Mouse (Mus musculus) stomach, postnatal 0 days (tissue): ENCODE data around the gene Acbd3. TPM values are rescaled to one million over a fixed set of nuclear protein-coding genes. Genes with fewer than 3 reads are reported as not detected.

Source experiments
- ATAC-seq: fragments of 200-750 bp; cut with Nextera tagmentation; 2 replicates; pipeline ENCODE4 v1.8.0; 2017; ENCODE audit not compliant: low FRiP score, low TSS enrichment
- DNase-seq: peaks from one replicate; pipeline ENCODE4 v3.0.0-alpha.2; 2016; ENCODE audit warnings: low spot score
- H3K27ac ChIP-seq: fragments of 300-500 bp; sonication (generic); replicated peaks from 2 replicates; pipeline ENCODE4 v1.5.1; 2014; ENCODE audit warnings: mild to moderate bottlenecking, control low read depth
- H3K27me3 ChIP-seq: fragments of 300-500 bp; sonication (generic); 2 replicates; pipeline ENCODE4 v1.6.1; 2014; ENCODE audit warnings: low read length; ENCODE audit not compliant: control insufficient read depth, insufficient read depth
- H3K36me3 ChIP-seq: fragments of 300-500 bp; sonication (generic); 2 replicates; pipeline ENCODE4 v1.6.1; 2014; ENCODE audit warnings: low read length, mixed read lengths; ENCODE audit not compliant: control insufficient read depth, insufficient read depth
- H3K4me1 ChIP-seq: fragments of 300-500 bp; sonication (generic); replicated peaks from 2 replicates; pipeline ENCODE4 v1.6.1; 2014; ENCODE audit warnings: antibody characterized with exemption; ENCODE audit not compliant: control insufficient read depth, insufficient read depth
- H3K4me2 ChIP-seq: fragments of 300-500 bp; sonication (generic); replicated peaks from 2 replicates; pipeline ENCODE4 v1.6.1; 2014; ENCODE audit warnings: low read depth, mild to moderate bottlenecking, control low read depth, moderate library complexity
- H3K4me3 ChIP-seq: fragments of 300-500 bp; sonication (generic); 2 replicates; pipeline ENCODE4 v1.5.1; 2014; ENCODE audit warnings: low read depth, low read length, control low read depth
- H3K9ac ChIP-seq: fragments of 300-500 bp; sonication (generic); 2 replicates; pipeline ENCODE4 v1.6.1; 2014; ENCODE audit warnings: mild to moderate bottlenecking, low read length, control low read depth, mixed read lengths
- H3K9me3 ChIP-seq: fragments of 300-500 bp; sonication (generic); 2 replicates; pipeline ENCODE4 v1.6.1; 2016; ENCODE audit warnings: low read length; ENCODE audit not compliant: control insufficient read depth
- CTCF ChIP-seq: IDR thresholded peaks from 2 replicates; pipeline ENCODE4 v1.5.1; 2016; ENCODE audit warnings: antibody characterized with exemption, low read depth, mild to moderate bottlenecking, moderate library complexity
- EP300 ChIP-seq: optimal IDR thresholded peaks from 2 replicates; pipeline ENCODE3; 2016; ENCODE audit warnings: antibody characterized with exemption
- WGBS: fragments of 180-500 bp; shearing (Covaris S2); extraction: QIAGEN DNeasy Blood & Tissue Kit; methylation state at CpG from one replicate; pipeline ENCODE4 v1.1.7; 2014; 5-methylcytosine and 5-hydroxymethylcytosine counted together
- polyA plus RNA-seq: library from polyadenylated mRNA; unstranded; fragments of >200 nt; fragmentation: Nextera tagmentation; extraction: Ambion mirVana; gene quantifications from 2 replicates; pipeline ENCODE4 v1.2.1, GENCODE M21; 2015

Gene Acbd3
- polyA plus RNA-seq, 1 experiment from 2014 or later = 16.7 TPM

GRCm38 (mm10) chr1:180707813-180708212, 18.0 kb upstream of the Acbd3 start:
- WGBS = 54% methylated on average over 3 of the region's 3 CpGs
- ATAC-seq = no peak
- H3K9ac ChIP-seq = no peak overlapping the region

GRCm38 (mm10) chr1:180708935-180709776, 16.7 kb upstream of the Acbd3 start:
- Histone ChIP-seq H3K9ac (no peak overlapping the region), H3K36me3 (no peaks in the 10 kb centered on the region), H3K4me3 (no peak overlapping the region), H3K4me1 (no peaks in the 10 kb centered on the region), H3K27ac (no peak overlapping the region), H3K27me3 (no peaks in the 10 kb centered on the region), H3K9me3 (no peaks in the 10 kb centered on the region), H3K4me2 (no peak overlapping the region)
- TF ChIP-seq CTCF (no peak), EP300 (no peak)
- no peak for ATAC-seq
- WGBS = 57% methylated on average over 14 of the region's 14 CpGs
- no peak for DNase-seq

More at GRCm38 (mm10) chr1:180707813-180708212, 18.0 kb upstream of the Acbd3 start:
- H3K4me1 ChIP-seq = no peaks in the 10 kb centered on the region
- no peak for DNase-seq
- no peak overlapping the region for H3K4me2 ChIP-seq
- H3K27ac ChIP-seq = no peak overlapping the region
- H3K9me3 ChIP-seq = no peaks in the 10 kb centered on the region
- TF ChIP-seq CTCF = no peak
- no peak for TF ChIP-seq EP300
- no peaks in the 10 kb centered on the region for H3K36me3 ChIP-seq
- H3K4me3 ChIP-seq = no peak overlapping the region
- H3K27me3 ChIP-seq = no peaks in the 10 kb centered on the region

- Histone ChIP-seq H3K27ac (no peak overlapping the region), H3K4me3 (no peak overlapping the region), H3K4me1 (no peaks in the 10 kb centered on the region), H3K9me3 (no peaks in the 10 kb centered on the region), H3K36me3 (no peaks in the 10 kb centered on the region), H3K9ac (no peak overlapping the region), H3K27me3 (no peaks in the 10 kb centered on the region), H3K4me2 (no peak overlapping the region)
- DNase-seq (no peak), ATAC-seq (no peak)
- 71% methylated on average over 5 of the region's 5 CpGs for WGBS
- TF ChIP-seq CTCF (no peak), EP300 (no peak)
These were observed 7.1 kb upstream of the Acbd3 start for GRCm38 (mm10) chr1:180718756-180719155.

- Histone ChIP-seq H3K4me2 (no peak overlapping the region), H3K36me3 (no peaks in the 10 kb centered on the region), H3K9me3 (no peaks in the 10 kb centered on the region), H3K27ac (no peak overlapping the region), H3K4me3 (no peak overlapping the region), H3K4me1 (no peaks in the 10 kb centered on the region), H3K9ac (no peak overlapping the region), H3K27me3 (no peaks in the 10 kb centered on the region)
- WGBS = 80% methylated on average over 6 of the region's 6 CpGs
- no peak for TF ChIP-seq EP300
- no peak for TF ChIP-seq CTCF
- ATAC-seq = no peak
- DNase-seq = no peak
These were observed 6.4 kb upstream of the Acbd3 start for GRCm38 (mm10) chr1:180719483-180719882.

- Histone ChIP-seq H3K4me1 (no peaks in the 10 kb centered on the region), H3K4me3 (no peak overlapping the region), H3K36me3 (no peaks in the 10 kb centered on the region), H3K27me3 (no peaks in the 10 kb centered on the region), H3K9me3 (no peaks in the 10 kb centered on the region), H3K9ac (no peak overlapping the region), H3K27ac (no peak overlapping the region), H3K4me2 (no peak overlapping the region)
- DNase-seq (peak; percentile 82), ATAC-seq (peak; percentile 51; the same call in 1 of the 2 replicates)
- TF ChIP-seq CTCF (peak; percentile 97), EP300 (no peak)
- WGBS = 44% methylated on average over 5 of the region's 5 CpGs
These were observed 5.7 kb upstream of the Acbd3 start for GRCm38 (mm10) chr1:180719951-180720689.
